Mouse (Mus musculus) adrenal gland, adult 2 months (tissue): ENCODE data around the gene Pgpep1. TPM values are rescaled to one million over a fixed set of nuclear protein-coding genes. Genes with fewer than 3 reads are reported as not detected.

Source experiments
- DNase-seq: peaks from one replicate; pipeline ENCODE4 v3.0.0; 2021
- long read RNA-seq: library from polyadenylated mRNA; stranded (forward); transcript quantifications from one replicate; pipeline ENCODE4 v2.0.0, GENCODE M21; 2021
- polyA plus RNA-seq: library from polyadenylated mRNA; depleted of rRNA; stranded (reverse); fragments of >200 nt; gene quantifications from 2 replicates; pipeline ENCODE4 v1.2.3, GENCODE M21; 2012; rRNA removed
- total RNA-seq, 2 experiments: library from RNA; stranded (reverse); gene quantifications; 2 replicates each; pipeline ENCODE4 v1.2.3; 2021

Gene Pgpep1
- total RNA-seq = 100 to 1,000 TPM; 115 to 127 TPM
- 115 and 117 TPM in 2 replicates for polyA plus RNA-seq
- long read RNA-seq, full-length matches to known transcripts = 44 of 62 reads
- long read RNA-seq, partial matches to known transcripts = 4 of 62 reads
- long read RNA-seq, other reads (novel, unspliced or antisense) = 14 of 62 reads

DNA sequence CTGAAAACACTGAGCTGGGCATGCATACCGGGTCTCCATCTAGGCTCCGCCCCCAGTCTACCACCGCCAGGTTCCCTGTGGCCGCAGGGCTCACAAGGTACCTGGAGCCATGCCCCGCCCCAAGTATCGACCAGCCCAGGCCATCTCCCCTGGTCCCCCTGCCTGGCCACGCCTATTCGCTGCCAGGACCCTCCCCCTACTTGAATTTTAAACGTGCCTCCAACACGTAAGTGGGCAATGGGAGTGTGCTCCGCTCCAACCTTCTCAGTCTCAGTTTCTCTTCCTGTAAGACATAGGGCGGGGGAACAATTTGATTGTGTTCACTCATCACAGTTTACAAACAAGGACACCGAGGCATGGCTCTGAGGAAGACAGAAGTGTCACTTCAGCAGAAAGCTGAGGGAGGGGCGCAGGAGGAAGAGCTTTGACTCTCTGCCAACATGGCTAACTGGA, at the start of gene Pgpep1:
Gene Pgpep1, minus strand, starts transcription at position 116 of the 453 bp plus-strand sequence.
- no peak for DNase-seq

DNA sequence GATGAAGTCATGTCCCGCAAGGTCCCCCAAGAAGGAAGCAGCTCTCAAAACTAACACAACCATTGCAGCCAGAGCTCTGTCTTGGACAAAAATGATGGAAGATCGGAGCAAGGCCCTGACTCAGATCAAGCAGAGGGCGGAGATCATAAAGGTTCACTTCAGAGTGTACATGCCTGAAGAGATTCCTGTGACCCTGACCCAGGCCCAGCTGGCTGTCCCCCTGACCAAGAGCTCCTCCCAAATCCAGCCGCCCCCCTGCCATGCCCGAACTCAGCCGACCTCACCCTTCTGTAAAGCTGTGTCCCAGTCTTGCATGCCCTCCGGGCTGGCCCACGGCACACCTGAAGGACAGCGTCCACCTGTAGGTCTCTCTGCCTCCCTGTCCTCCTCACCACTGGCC, 49.6 kb upstream of the Pgpep1 start:
- DNase-seq = peak; percentile 23

DNA sequence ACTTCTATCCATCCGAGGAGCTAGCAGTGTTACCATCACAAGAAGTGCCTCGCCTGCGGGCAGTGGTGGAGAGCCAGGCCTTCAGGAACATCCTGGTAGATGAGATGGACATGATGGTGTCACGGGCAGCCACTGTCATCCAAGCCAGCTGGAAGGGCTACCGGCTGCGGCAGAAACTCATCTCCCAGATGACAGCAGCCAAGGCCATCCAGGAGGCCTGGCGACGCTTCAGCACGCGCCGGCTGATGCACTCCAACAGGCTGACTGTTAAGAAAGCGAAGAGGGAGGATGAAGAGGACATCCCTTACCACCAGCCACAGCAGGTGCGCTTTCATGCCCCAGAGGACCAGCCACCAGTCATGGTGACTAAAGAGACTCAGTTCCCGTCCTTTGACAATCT, 48.1 kb upstream of the Pgpep1 start:
- DNase-seq = peak; percentile 86

DNA sequence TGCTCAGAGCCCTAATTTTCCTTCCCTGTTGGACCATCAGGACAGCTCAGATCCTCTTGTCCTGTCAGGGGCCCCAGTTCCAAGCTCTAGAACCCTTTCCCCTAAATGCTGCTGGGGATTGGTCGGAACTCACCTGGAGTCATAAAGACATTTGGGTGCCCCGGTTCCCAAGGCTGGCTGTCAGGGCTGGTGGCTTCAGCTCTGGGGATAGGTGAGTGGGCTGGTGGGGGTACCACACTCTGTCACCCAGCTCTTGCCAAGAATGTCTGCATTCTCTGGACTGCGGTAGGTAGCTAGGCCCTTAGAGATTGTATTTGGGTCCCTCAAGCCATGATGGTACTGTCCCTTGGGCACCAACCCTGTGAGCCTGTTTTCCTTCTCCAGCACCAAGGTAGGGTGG, 43.1 kb upstream of the Pgpep1 start, which contains the start of gene Iqcn:
Gene Iqcn, plus strand, starts transcription at position 171 of the 400 bp plus-strand sequence.
- no peak for DNase-seq

DNA sequence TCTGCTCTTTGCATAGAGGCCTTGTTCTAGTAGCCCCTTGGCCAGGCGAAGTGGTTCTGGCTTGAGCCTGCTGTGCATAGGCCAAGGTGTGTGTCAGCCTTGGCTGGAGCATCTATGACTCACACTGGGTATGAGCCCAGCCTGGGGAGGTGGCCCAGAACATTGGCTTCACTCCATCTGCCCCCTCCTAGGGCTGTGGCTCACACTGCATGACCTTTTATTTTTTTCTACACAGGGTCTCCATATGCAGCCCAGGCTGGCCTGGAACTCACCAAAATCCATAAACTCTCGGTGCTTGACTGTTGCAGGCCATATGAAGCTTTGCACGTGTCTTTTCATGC, 42.6 kb upstream of the Pgpep1 start:
- DNase-seq = peak; percentile 91

DNA sequence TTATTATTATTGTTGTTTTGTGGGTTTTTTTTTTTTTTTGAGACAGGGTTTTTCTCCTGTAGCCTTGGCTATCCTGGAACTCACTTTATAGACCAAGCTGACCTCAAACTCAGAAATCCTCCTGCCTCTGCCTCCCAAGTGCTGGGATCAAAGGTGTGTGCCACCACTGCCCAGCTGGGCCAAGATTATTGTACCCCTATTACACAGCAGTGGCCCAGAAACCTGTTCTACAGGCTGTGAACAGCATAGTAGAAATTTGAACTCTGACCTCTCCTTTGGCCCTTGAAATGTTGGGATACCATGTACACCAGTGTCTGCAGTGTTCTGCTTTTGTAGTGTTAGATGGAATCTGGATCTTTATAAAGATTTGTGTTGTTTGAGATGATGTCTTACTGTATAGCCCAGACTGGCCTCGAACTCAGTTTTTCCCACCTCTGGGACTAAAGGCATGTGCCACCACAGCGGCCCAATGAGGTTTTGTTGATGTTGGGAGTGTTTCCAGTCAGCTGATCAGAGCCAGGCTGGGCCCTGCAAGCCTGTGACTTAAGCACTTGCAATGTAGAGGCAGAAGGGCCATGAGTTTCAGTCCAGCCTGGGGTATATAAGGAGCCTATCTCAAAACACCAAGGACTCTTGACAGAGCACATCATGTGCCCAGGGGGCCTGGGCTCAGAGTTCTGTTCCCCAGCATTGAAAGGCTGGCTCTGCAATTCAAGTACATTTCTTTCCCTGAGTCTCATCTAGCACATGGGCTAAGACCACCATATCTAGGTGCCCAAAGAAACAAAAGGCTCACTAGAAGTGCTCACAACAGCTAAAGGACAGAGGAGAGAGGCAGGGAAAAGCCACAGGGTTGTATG, 42.0 kb upstream of the Pgpep1 start:
- no peak for DNase-seq

DNA sequence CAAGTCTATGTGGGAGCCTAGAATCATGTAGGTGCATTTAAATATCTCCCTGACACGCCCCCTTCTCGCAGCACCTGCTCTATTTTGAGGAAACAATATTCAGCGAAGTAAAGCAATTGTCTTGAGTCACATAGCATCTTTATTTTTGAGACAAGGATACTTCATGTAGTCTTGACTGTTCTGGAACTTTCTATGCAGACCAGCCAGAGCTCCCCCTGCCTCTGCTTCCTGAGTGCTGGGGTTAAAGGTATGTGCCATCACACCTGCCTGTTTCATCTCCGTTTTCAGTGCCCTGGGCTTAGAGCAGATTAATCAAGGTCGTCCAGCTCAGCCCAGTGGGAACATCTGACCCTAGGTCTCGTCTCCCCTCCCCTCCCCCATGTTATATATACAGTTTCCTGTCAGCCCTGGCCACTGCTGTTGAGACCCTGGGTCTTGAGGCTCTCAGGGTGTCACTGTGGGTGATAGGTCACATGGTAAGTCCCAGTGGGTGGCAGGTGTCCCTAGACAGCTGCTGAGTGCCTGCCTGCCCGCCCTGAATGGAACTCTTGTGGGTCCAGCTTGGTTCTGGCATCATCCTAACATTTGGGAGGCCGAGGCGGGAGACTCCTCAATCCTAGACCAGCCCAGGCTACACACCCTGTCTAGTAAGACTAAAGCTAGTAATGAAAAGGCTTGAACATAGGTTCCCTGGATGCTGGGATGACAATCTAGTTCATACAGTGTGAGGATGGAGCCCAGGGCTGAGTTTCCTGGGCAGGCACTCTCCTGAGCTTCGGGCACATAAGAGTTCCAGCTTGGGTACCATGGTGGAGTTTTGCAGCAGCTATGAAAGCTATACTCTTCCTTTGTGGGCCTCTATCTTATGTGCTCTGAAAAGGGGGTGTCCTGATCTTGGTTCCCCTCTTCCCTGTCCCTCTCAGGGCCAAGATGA, 41.1 kb upstream of the Pgpep1 start:
- DNase-seq = no peak

DNA sequence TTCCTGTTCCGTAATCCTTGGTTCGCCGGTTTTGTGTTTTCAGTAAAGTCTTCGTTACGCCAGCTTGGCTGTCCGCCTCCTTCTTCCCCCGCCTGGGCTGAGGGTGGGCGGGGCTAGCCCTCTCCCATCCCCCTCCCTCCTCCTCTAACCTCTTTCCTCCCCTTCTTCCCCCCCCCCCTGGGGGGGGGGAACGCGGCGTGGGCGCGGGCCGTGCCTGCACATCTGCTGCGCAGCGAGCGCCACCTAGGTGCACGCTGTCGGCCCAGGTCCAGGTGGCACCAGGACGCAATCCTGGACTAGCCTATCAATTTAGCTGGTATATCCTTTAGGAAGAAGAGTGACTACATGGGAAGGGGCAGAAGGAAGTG, 40.4 kb upstream of the Pgpep1 start:
- DNase-seq = peak; percentile 95

DNA sequence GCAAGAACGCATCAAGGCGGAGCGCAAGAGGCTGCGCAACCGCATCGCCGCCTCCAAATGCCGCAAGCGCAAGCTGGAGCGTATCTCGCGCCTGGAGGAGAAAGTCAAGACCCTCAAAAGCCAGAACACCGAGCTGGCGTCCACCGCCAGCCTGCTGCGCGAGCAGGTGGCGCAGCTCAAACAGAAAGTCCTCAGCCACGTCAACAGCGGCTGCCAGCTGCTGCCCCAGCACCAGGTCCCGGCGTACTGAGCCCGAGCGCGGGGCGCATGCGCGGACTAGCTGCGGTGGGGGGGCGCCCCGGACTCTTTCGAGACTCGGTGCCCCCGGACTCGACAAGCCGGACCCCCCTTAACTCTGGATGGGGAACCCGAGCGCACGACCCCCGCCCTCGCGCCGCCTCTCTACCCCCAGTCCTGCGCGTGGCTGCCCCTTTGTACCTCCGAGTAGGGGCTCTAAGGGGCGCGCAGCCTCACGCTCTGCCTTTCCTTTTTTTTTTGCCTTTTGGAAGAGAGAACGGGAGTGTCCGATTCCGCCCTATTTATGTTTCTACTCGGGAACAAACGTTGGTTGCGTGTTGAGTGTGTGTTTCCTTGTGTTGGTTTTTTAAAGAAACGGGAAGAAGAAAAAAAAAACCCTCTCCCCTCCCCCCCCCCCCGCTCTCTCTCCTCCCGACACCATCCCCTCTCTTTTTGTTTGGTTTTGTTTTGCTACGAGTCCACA, 39.8 kb upstream of the Pgpep1 start:
- DNase-seq = peak; percentile 89

DNA sequence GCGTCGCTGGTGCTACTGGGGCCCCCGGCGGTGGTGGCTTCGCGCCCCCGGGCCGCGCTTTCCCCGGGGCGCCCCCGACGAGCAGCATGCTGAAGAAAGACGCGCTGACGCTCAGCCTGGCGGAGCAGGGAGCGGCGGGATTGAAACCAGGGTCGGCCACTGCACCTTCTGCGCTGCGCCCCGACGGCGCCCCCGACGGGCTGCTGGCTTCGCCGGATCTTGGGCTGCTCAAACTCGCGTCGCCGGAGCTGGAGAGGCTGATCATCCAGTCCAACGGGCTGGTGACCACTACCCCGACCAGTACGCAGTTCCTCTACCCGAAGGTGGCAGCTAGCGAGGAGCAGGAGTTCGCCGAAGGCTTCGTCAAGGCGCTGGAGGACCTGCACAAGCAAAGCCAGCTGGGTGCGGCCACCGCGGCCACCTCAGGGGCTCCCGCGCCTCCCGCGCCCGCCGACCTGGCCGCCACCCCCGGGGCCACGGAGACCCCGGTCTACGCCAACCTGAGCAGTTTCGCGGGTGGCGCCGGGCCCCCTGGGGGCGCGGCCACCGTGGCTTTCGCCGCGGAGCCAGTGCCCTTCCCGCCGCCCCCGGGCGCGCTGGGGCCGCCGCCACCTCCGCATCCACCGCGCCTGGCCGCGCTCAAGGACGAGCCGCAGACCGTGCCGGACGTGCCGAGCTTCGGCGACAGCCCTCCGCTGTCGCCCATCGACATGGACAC, 39.1 kb upstream of the Pgpep1 start:
- peak; percentile 79 for DNase-seq

DNA sequence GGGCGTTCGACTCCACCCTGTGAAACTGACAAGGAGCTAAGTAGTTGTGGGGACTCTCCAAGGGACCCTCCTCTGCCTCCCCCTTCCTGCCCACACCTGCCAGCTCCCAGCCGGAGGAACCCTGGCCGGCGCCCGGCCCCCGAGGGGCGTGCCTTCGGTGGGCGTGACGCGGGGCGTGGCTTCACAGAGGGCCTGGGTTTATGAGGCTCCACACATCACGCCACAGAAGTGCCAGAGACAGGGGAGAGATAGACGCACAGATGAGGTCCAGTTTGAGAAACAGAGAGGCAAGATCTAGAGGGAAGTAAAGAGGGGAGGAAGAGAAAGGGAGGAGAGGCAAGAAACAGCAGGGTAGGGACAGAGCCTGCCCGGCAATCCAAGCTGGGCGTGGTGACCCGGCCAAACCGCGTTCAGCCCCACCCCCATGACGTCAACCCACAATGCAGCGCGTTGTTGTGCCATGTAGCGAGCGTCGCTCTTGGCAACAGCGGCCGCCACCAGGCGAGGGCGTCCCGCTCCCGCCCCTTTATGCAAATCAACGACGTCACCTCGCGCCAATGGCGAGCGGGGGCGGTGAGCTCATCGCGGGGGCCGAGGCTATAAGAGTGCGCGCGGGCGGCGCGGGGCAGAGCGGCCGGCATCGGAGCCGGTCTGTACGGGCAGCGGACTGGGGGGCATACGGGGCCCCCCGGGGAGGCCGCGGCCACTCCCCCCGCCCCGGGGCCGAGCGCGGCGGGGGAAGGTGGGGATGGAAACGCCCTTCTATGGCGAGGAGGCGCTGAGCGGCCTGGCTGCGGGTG, 38.3 kb upstream of the Pgpep1 start, which contains the start of gene Jund:
Gene Jund, plus strand, starts transcription at position 640 of the 800 bp plus-strand sequence.
- DNase-seq = peak; percentile 99

DNA sequence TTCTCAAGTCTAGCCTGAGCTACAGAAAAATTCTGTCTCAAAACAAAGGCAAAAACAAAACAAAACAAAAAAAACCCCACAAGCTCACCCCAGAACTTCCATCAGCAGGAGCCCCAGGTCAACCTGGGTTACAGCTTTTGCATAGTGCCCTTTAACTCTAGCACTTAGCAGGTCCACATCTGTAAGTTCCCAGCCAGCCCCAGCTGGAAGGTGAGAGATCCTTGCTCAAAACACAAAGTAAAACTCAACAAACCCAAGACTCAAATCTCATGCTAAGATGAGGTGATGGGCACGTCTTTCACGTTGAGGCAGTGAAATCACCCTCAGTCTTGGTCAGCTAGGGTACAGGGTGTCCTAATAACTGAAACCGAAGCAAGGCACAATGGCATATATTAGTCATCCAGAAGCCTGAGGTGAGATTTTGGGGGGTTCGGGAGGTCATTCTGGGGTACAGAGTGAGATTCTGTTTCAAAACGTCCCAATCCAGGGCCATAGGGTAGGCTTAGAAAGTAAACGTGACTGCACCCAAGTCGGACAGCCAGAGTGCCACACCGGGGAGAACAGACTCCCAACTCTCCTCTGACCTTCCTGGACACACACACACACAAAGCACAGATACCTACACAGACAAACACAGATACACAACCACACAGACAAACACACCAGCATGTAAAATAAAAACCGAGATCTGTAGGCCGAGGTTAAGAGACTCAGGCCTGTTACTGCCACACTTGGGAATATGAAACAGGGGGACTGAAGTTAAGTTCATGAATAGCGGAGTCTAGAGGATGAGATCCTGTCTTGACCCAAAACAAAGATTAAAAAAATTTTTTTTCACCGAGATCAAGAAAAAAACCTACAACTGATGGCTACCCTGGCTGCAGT, 37.4 kb upstream of the Pgpep1 start:
- DNase-seq = no peak

DNA sequence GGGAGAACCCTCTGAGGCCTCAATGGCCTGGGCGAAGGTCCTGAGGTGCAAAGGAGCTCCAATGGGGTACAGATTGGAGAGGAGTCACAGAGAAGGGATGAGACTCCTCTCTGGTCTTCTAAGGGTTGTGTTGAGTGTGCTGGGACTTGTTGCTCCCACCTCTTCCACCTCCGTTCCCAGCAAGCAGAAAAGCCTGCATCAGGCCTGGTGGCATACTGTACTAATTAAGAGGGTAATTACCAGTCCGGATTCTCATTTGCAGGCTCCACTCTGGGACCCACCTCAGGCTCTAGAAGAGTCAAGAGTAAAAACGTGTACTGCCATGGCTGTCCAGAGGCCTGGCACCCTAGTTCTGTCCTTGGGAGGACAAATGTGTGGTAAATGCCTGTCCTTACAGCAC, 36.8 kb upstream of the Pgpep1 start:
- DNase-seq = peak; percentile 41

DNA sequence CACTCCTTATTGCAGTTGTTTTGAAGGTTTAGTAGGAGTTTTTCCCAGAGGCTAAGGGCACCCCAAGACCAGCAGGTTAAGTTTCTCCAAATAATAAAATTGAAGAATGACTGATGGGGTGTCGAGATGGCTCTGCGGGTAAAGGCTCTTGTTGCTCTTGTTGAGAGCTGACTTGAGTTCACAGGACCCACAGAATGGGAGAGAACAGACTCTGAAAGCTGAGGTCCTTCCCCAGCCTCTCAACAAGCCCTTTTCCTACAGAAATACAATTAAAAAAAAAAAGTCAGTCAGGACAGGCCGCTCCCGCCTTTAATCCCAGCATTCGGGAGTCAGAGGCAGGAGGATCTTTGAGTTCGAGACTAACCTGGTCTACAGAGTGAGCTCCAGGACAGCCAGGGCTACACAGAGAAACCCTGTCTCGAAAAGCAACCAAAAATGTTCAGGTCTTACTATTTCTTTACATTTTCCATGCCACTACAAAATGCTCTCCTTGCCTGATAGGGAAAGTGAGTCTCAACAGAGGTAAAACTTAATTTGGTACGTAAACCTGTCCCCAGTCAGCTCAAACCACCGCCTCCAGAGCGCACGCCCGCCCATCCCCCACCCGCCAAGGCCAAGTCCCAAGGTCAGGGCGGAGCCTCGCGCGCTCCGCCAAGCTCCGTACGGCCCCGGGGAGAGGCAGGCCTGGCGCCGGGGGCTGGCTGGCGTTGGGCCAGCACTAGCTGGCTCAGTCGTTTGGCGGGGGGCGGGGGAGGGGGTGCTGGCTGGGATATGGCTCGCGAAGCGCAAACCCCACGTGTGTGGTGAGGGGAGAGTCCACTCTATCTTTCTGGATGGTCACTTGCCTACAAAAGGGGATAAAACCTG, 36.1 kb upstream of the Pgpep1 start:
- peak; percentile 89 for DNase-seq

DNA sequence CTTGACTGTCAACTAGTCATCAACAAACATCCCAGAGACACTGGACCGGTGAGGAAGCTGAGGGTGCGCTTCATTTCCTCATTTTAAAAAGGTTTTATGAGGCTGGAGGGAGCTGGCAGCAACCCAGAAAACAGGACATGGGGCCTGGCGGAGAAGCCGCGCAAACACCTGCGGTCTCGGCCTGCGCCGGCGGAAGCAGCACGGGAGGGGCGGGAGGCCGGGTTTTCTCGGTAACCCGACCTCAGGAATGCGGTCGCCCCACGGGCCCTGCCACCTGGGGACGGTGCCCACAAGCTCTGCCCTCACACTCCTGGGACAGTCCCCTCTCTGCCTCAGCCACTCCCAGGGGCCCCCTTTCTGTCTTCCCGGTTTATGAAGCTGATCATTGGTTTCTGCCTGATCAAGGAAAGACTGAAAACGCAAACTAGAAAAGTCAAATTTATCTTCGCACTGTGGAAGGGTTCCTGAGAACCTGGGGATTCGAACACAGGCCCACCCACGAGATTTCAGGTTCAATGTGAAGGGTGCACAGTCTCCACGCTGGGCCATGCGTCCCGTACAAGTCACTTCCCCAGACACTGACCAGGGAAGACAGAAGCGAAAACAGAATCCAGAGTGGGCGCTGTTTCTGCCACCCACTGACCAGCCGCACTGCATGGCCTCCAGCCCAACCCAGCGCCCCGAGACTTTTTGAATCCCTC, 35.3 kb upstream of the Pgpep1 start:
- no peak for DNase-seq

DNA sequence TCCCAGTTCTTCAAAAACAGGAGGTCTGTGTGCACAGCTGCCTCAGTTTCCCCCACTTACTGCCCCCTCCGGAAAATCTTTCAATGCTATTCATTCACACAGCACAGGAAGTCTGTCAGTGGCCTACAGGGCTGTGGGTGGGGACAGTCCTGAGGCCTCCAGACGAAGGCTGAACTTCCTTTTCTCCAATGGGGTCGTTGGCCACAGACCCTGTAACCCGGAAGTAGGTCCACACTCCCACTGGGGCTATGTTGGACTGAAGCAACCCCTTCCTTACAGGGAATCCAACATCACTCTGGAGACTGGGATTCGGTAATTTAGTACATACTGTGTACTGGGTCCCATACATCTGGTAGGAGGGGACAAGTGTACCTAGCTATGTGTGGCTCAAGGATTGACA, 33.4 kb upstream of the Pgpep1 start:
- DNase-seq = no peak

DNA sequence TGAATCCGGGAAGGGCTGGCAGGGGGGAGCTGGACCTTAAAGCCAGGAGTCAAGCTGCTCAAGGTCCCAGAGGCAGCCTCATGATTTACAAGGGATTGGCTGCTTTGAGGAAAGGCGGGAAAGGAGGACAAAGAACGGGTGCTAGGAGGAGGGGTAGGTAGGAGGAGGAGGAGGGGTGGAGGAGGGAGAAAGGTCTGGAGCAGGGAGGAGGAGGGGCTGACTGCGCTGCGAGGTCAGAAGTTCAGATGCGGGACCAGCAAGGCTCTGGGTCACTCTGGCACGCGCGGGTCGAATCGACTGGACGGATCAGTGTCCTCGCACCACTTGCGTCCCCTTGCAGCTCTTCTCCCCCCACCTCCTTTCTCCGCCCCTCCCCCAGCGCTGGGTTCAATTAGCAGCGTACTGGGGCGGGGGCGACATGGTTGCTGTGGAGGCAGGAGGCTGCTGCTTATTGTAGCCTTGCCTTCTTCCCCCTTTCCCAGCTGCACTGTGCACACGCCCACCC, 31.6 kb upstream of the Pgpep1 start:
- DNase-seq = peak; percentile 43
